Mouse (Mus musculus): Measurements from ENCODE around the gene Sema6d.

Sema6d gene

DNA sequence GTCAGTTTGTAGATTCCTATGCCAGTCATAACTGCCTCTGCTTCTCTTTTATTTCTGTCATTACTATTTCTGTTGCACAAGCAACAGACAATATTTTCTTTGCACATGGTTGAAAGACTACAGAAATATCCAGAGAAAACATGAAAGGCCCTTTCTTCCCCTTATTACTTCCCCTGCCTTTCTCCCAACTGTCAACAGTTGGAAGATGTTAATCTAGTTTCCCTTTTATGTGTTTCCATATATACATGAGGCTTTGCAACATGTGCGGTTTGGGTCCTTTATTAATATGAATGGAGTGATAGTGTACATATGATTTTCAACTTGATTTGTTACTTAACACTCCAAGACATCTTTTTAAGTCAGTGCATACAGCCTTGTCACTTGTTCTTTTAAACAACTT, 296.0 kb downstream of the Sema6d start:
- DNase-seq (ENCODE audit: extremely low read depth, insufficient read length, low spot score) = no peak

DNA sequence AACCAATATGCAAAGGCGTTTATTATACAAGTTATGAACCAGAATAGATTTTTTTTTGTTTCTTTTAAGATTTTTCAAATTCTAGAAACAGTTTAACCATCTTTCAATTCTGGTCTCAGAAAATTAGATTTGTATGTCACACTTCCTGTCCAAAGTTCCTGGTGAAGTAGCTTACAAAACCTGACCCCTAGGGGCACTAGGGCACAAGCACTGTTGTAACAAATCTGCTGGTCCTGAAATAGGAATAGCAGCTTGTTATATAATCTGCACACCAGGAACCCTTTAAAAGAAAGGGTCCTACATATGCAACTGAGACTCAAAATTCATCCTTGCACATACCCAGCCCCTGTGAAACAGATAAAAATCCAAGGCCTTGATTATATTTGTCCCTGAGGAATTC, 298.5 kb downstream of the Sema6d start:
- DNase-seq (ENCODE audit: extremely low read depth, insufficient read length, low spot score) = no peak

GRCm38 (mm10) chr2:124396733-124397132, 307.0 kb downstream of the Sema6d start:
- DNase-seq (ENCODE audit: extremely low read depth, insufficient read length, low spot score) = no peak

DNA sequence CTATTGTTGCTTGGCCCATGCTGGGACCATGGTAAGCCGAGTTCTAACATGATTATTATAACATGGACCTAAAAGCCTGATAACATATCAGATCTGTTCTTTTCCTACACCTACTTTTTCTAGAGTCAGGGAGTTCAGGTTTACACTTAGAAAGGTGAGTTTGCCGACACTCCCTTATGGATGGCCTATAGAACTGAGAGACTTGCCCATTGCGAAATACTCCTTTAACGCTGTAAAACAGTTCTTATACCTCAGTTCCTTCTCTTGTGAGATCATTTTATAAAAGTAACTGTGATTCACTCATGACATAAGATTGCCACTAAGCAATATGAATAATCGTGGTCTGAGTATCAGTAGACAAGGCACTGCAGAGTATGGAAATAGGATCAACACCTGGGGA, 307.5 kb downstream of the Sema6d start:
- DNase-seq (ENCODE audit: extremely low read depth, insufficient read length, low spot score) = no peak

- DNase-seq (ENCODE audit: extremely low read depth, insufficient read length, low spot score) = no peak
These were observed 309.8 kb downstream of the Sema6d start for GRCm38 (mm10) chr2:124399611-124400010.

DNA sequence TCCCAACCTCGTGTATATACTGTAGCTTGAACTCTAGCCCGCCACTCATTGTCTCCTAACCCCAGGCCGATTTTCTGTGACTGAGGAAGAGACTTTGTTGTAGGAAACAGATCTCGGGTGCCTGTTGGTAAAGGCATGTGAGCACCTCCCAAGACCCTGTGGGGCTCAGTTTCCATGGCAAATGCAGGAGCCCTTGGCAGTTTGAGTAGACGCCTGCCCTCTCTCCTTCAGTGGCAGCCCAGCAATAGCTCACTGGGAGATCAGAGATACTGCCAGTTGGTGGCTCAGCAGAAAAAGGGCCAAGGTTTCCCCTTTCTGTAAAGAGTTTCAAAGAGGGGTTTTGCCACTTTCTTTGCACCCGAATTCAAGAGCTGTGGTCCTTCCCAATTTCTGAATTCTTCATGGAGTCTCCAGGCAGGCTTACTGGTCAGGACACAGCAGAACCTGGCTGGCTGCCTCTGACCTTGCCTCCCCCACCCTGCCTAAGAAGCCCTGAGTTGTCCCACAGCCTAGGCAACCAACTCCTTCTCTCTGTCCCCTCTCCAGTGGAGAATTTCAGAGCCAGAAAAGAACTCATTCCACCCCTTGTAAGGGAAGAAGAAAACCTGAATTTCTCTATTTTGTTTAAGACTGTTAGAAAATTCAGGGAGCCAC, 312.1 kb downstream of the Sema6d start:
- DNase-seq (ENCODE audit: extremely low read depth, insufficient read length, low spot score) = no peak

- no peak for DNase-seq (ENCODE audit: extremely low read depth, insufficient read length, low spot score)
These were observed 313.8 kb downstream of the Sema6d start for GRCm38 (mm10) chr2:124403571-124403970.

GRCm38 (mm10) chr2:124403981-124404380, 314.2 kb downstream of the Sema6d start:
- no peak for DNase-seq (ENCODE audit: extremely low read depth, insufficient read length, low spot score)

GRCm38 (mm10) chr2:124404631-124405562, 315.1 kb downstream of the Sema6d start:
- no peak for DNase-seq (ENCODE audit: extremely low read depth, insufficient read length, low spot score)

DNA sequence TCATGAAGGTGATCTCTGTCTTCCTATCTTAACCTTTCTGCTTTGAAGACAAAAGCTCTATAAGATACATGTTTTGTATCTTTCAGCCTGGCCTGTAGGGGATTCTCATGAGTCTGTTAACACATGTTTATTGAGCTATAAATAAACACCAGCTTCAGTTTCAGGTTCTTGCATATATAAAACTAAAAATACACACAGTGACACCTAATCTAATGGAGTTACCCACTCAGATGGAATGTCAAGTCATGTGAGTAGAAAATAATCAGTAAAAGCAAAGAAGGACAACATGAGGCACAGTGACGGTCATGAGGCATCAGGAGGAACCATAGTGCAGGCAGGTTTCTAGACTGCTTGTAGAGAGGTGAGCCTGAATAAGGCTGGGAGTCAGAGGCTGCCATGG, 319.2 kb downstream of the Sema6d start:
- no peak for DNase-seq (ENCODE audit: extremely low read depth, insufficient read length, low spot score)

GRCm38 (mm10) chr2:124416730-124417129, 327.0 kb downstream of the Sema6d start:
- DNase-seq (ENCODE audit: extremely low read depth, insufficient read length, low spot score) = no peak

- no peak for DNase-seq (ENCODE audit: extremely low read depth, insufficient read length, low spot score)
These were observed 328.6 kb downstream of the Sema6d start for GRCm38 (mm10) chr2:124418319-124418718.

DNA sequence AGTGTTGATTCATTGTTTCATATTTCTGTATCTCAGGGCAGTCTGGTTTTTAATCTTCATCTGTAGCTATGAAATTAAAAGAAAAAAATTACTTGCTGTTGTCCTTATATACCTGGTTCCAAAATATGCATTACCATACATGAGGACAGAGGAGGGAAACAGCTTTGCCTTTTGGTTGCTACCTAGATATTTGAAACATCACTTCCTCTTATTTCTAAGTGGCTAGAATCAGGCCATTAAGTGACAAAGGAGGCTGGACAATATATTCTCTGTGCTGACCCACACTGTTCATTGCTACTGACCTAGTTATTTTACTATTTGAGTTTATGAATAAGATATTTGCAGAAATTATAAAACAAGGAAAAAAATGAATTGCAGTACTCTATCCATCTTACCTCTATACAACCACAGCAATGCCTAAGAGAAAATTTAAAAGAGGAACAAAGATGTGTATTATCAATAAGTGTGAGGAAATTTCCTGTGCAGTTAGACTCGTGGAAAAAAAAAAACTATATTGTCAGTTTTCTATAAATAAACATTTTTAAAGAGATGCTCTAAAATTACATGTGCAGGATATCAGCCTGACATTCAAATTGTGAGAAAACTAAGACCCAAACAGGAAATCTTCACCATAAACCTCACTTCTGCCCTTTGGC, 330.5 kb downstream of the Sema6d start:
- no peak for DNase-seq (ENCODE audit: extremely low read depth, insufficient read length, low spot score)

GRCm38 (mm10) chr2:124429744-124430143, 340.0 kb downstream of the Sema6d start:
- no peak for DNase-seq (ENCODE audit: extremely low read depth, insufficient read length, low spot score)

GRCm38 (mm10) chr2:124430708-124431107, 340.9 kb downstream of the Sema6d start:
- no peak for DNase-seq (ENCODE audit: extremely low read depth, insufficient read length, low spot score)

DNA sequence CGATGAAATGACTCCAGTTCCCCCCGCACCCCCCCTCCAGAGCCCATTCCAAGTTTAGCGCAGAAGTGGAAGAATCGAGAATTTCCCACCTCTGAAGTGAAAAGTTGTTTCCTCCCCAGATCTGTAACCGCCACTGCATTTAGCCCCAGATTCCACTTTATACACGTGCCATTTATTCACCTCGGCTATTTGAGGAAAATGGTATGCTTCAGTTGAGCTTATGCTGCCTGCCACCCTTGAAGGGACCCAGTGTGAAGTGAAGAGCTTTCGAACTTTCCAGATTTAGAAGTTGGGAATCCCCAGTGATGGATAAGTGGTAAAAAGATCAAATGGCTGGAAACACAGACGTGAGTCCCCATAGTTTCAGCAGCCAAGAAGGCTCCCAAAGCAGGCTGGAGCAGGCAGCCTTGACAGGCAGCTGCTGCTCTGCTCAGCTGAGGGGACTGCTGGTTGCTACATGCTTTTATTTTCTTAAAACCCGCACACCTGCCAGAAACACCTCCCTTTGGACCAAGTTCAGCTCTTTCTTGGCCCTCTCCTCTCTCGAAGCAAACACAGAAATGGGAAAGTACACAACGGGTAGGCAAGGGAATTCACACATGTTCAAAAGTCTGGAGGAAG, 345.7 kb downstream of the Sema6d start:
- DNase-seq (ENCODE audit: extremely low read depth, insufficient read length, low spot score) = no peak

- no peak for DNase-seq (ENCODE audit: extremely low read depth, insufficient read length, low spot score)
These were observed 346.9 kb downstream of the Sema6d start for GRCm38 (mm10) chr2:124436704-124437103.

DNA sequence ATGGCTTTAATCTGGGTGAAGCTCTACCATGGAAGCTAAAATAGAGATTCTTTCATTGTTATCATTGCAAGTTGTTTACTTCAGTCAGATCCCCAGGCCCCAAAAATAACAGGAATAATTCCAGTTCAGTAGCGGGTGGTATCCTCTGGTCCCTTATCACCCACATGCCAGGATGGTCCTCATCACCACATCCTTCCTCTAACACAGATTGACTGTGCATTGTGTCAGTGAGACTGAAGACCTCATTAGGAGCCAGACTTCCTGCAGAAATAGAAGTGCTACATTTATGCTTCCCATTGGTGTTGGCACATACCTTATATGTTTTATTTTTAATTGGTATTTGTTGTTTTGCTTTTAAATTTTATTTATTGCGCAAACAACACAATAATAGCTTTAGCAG, 354.4 kb downstream of the Sema6d start:
- no peak for DNase-seq (ENCODE audit: extremely low read depth, insufficient read length, low spot score)

GRCm38 (mm10) chr2:124455881-124456280, 366.1 kb downstream of the Sema6d start:
- DNase-seq (ENCODE audit: extremely low read depth, insufficient read length, low spot score) = no peak

DNA sequence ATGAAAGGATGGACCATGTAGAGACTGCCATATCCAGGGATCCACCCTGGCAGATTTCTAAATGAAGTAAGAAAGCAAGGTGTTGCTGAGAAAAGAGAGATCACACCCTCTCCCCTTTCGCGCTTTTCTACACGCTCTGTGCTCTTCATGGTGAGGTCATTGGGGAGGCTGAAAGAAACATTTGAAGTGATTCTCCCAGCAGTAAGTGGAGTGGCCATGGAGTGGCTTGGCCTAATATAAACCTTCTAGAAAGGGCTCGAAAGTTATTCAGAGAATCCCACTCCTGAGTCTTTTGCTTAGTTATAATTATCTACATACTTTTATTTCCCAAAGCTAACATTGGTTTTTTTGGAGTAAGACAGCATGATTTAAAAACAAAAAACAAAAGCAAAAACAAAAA, 367.2 kb downstream of the Sema6d start:
- no peak for DNase-seq (ENCODE audit: extremely low read depth, insufficient read length, low spot score)

GRCm38 (mm10) chr2:124458028-124458427, 368.3 kb downstream of the Sema6d start:
- no peak for DNase-seq (ENCODE audit: extremely low read depth, insufficient read length, low spot score)

Measured in 3134 (cell line).